ENCODE assay signal across 17 mouse cellular contexts in genomic region chr3:145945904-145946303, GRCm38 (mm10). TPM values are rescaled to one million over a fixed set of nuclear protein-coding genes. Genes with fewer than 3 reads are reported as not detected.
"Had no signal": no experiment of that assay in that cellular context is flagged by ENCODE, and none has a peak within 500 bp of the region (broad histone marks: within the 10 kb centered on the region; RNA-seq: fewer than 3 reads in every experiment).

No protein-coding gene starts in this region.

- H3K4me3 ChIP-seq: layer of hippocampus, adult 2 months; limb, embryonic 12.5 days; midbrain, embryonic 12.5 days; neural tube, embryonic 13.5 days had no signal

- H3K27ac ChIP-seq: layer of hippocampus, adult 2 months; limb, embryonic 12.5 days; liver, embryonic 14.5 days; macrophage; midbrain, embryonic 12.5 days; neural tube, embryonic 13.5 days had no signal

- DNase-seq: kidney, postnatal 10 days; kidney, postnatal 4 days; liver; lung, adult 2 months; lung, postnatal 14 days; retina, postnatal 1 day; right cerebral cortex, postnatal 4 days; spleen, adult 18-20 months; thymus, postnatal 4 days had no signal

- H3K9me3 ChIP-seq: limb, embryonic 12.5 days; megakaryocyte, embryonic 14.5 days; midbrain, embryonic 12.5 days; neural tube, embryonic 13.5 days had no signal

- H3K4me2 ChIP-seq: limb, embryonic 12.5 days; midbrain, embryonic 12.5 days; neural tube, embryonic 13.5 days had no signal

- H3K27me3 ChIP-seq: limb, embryonic 12.5 days; megakaryocyte, embryonic 14.5 days had no signal

- ATAC-seq: midbrain, embryonic 16.5 days had no signal

- H3K9ac ChIP-seq: limb, embryonic 12.5 days; liver, embryonic 14.5 days; midbrain, embryonic 12.5 days; neural tube, embryonic 13.5 days had no signal

RNA-seq across cellular contexts. Expression of gene Syde2, which starts 41.8 kb away (rescaled TPM):
- polyA plus RNA-seq: macrophage had no signal
